Mouse (Mus musculus) neural tube, embryonic 14.5 days (tissue): Measurements from ENCODE around the gene Ank3. TPM values are rescaled to one million over a fixed set of nuclear protein-coding genes. Genes with fewer than 3 reads are reported as not detected.
A peak's percentile ranks its signal among the peaks of the same experiment; 100 is the strongest.

Experiments used
- ATAC-seq: fragments of 200-750 bp; cut with Nextera tagmentation; 2 replicates; pipeline ENCODE4 v1.8.0; 2017; ENCODE audit warnings: low read depth, mild to moderate bottlenecking, moderate TSS enrichment, moderate library complexity
- H3K27ac ChIP-seq: fragments of 300-500 bp; sonication (generic); 2 replicates; pipeline ENCODE4 v1.5.1; 2014; ENCODE audit warnings: low read depth, mild to moderate bottlenecking, control low read depth, low read length, moderate library complexity, mixed read lengths
- H3K27me3 ChIP-seq: fragments of 300-500 bp; sonication (generic); 2 replicates; pipeline ENCODE4 v1.6.1; 2014; ENCODE audit warnings: low read length; ENCODE audit not compliant: control insufficient read depth, insufficient read depth
- H3K36me3 ChIP-seq: fragments of 300-500 bp; sonication (generic); 2 replicates; pipeline ENCODE4 v1.6.1; 2014; ENCODE audit warnings: low read length, mixed read lengths; ENCODE audit not compliant: control insufficient read depth, insufficient read depth
- H3K4me1 ChIP-seq: fragments of 300-500 bp; sonication (generic); 2 replicates; pipeline ENCODE4 v1.6.1; 2014; ENCODE audit warnings: low read length; ENCODE audit not compliant: control insufficient read depth, insufficient read depth
- H3K4me2 ChIP-seq: fragments of 300-500 bp; sonication (generic); 2 replicates; pipeline ENCODE4 v1.6.1; 2014; ENCODE audit warnings: mild to moderate bottlenecking, low read depth, low read length, control low read depth
- H3K4me3 ChIP-seq: fragments of 300-500 bp; sonication (generic); 2 replicates; pipeline ENCODE4 v1.5.1; 2014; ENCODE audit warnings: low read depth, low read length, control low read depth, mixed read lengths
- H3K9ac ChIP-seq: fragments of 300-500 bp; sonication (generic); replicated peaks from 2 replicates; pipeline ENCODE4 v1.6.1; 2014; ENCODE audit warnings: low read depth, mild to moderate bottlenecking, control low read depth, low read length, mixed read lengths
- H3K9me3 ChIP-seq: fragments of 300-500 bp; sonication (generic); 2 replicates; pipeline ENCODE4 v1.6.1; 2016; ENCODE audit warnings: low read length; ENCODE audit not compliant: control insufficient read depth
- whole genome bisulfite sequencing: fragments of 180-500 bp; shearing (Covaris S2); extraction: QIAGEN DNeasy Blood & Tissue Kit; methylation state at CpG from one replicate; pipeline ENCODE4 v1.1.7; 2014; 5-methylcytosine and 5-hydroxymethylcytosine counted together
- polyA plus RNA-seq: library from polyadenylated mRNA; unstranded; fragments of >200 nt; fragmentation: Nextera tagmentation; extraction: Ambion mirVana; gene quantifications from 2 replicates; pipeline ENCODE4 v1.2.1, GENCODE M21; 2014

The Ank3 gene
- polyA plus RNA-seq, 1 experiment from 2014 or later = 198 TPM

DNA sequence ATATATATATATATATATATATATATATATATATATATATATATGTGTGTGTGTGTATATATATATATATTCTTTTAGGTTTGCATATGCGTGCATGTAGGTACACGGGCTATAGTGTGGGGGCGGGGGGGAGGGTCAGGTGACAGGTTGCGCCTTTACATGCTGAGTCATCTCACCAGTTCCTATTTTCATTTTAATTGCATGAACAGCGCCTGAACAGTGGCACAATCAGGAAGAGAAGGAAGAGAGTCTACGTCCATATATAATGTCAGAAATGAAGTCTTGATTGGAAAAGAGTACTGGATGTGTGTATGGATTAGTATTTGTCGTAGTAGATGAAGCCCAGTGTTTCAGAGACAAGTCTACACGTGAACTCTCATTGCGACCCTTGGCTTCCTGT lies 459.4 kb downstream of the Ank3 start:
- 87% methylated on average over 9 of the region's 9 CpGs for WGBS

DNA sequence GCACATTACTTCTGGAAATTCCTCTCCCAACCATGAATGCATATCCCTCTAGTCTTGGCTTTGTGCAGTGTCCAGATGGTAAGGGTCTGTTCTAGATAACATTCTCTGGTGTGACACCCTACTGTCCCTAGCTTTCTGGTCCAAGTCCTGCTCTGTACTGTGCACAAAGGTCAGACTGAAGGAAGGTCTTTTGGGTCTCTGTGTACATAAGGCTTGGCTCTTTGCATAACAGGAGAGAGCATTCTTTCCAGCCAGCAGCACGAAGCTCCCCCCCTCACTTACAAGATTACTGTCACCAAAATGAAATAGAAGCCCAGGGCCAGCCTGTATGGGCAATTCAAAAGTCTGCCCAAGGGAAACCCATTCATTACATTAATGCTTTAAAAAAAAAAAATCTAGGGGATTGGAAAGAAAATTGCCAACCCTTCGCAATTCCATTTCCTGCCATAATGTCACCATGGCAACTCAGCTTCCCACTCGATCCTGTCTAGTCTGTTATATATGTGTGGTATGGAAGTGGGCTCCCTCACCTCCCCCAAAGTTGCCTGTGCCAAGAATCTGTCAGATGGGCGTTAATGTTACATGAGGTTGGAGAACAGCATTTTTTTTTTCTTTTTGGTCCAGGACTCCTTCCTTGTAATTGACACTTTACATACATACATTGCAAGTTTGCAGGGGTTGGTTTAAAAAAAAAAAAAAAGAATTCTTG lies 460.5 kb downstream of the Ank3 start:
- Histone ChIP-seq H3K36me3 (no peaks in the 10 kb centered on the region), H3K4me1 (peaks cover 12% of the 10 kb centered on the region), H3K9ac (no peak overlapping the region), H3K9me3 (no peaks in the 10 kb centered on the region), H3K27me3 (no peaks in the 10 kb centered on the region), H3K4me3 (no peak overlapping the region), H3K4me2 (no peak overlapping the region; the same call in 1 of the 2 replicates), H3K27ac (peak overlapping the region; percentile 77)
- 11% methylated on average over 4 of the region's 4 CpGs for WGBS
- ATAC-seq = peak; percentile 86

More for the DNA sequence above, 459.4 kb downstream of the Ank3 start:
- Histone ChIP-seq H3K4me2 (no peak overlapping the region), H3K27ac (no peak overlapping the region; the same call in 1 of the 2 replicates), H3K9ac (no peak overlapping the region), H3K9me3 (no peaks in the 10 kb centered on the region), H3K36me3 (no peaks in the 10 kb centered on the region), H3K27me3 (no peaks in the 10 kb centered on the region), H3K4me3 (no peak overlapping the region), H3K4me1 (peaks cover 12% of the 10 kb centered on the region)
- ATAC-seq = no peak

GRCm38 (mm10) chr10:69859848-69860479 lies 461.4 kb downstream of the Ank3 start:
- no peak overlapping the region for H3K4me3 ChIP-seq
- no peaks in the 10 kb centered on the region for H3K36me3 ChIP-seq
- no peak overlapping the region for H3K9ac ChIP-seq
- no peak overlapping the region for H3K4me2 ChIP-seq
- H3K27me3 ChIP-seq = no peaks in the 10 kb centered on the region
- H3K27ac ChIP-seq = 0 out of 2 replicates have a peak overlapping the region, but pooled peaks have one; percentile 10
- H3K4me1 ChIP-seq = peaks cover 12% of the 10 kb centered on the region
- no peaks in the 10 kb centered on the region for H3K9me3 ChIP-seq
- no peak for ATAC-seq
- 81% methylated on average over 7 of the region's 7 CpGs for WGBS

- 65% methylated on average over 8 of the region's 8 CpGs for WGBS
- Histone ChIP-seq H3K9ac (no peak overlapping the region), H3K27ac (no peak overlapping the region), H3K4me1 (peaks cover 12% of the 10 kb centered on the region), H3K4me3 (no peak overlapping the region), H3K27me3 (no peaks in the 10 kb centered on the region), H3K4me2 (no peak overlapping the region), H3K9me3 (no peaks in the 10 kb centered on the region), H3K36me3 (no peaks in the 10 kb centered on the region)
- no peak for ATAC-seq
Measured at GRCm38 (mm10) chr10:69862829-69863228, 464.3 kb downstream of the Ank3 start.

DNA sequence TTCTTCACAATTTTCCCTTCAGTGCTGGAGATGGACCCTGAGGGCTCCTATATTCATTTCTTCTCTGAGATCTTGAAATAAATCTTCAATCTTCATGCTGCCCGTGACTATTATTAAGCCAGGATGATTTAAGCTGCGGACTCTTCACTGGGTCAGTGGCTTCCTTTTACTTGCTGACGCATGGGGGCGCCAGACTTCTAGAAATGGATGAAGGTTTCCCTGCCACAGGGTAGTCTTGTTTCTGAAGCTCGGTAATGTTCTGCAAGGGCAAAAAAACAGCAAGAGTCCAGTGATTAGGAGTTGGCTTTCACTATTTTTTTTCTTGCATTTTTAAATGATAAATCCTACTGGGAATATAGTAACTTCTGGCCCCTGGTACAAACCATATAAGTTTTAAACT lies 471.8 kb downstream of the Ank3 start:
- ATAC-seq = no peak
- no peak overlapping the region for H3K4me3 ChIP-seq
- WGBS = 8% methylated on average over 5 of the region's 5 CpGs

DNA sequence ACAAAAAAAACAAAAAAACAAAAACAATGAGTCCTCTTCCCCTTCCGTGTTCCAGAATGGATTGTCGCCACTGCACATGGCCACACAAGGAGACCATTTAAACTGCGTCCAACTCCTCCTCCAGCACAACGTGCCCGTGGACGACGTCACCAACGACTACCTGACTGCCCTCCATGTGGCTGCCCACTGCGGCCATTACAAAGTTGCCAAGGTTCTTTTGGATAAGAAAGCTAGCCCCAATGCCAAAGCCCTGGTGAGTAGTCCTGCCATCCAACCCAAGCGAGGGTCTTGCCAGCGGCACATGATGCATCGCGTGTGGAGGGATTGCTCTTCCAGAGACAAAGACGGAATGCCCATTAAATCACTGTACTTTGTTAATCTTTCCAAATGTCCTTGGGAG lies 472.4 kb downstream of the Ank3 start:
- peaks cover 20% of the 10 kb centered on the region; the same call in 1 of the 2 replicates for H3K36me3 ChIP-seq
- WGBS = 68% methylated on average over 14 of the region's 14 CpGs
- H3K9ac ChIP-seq = no peak overlapping the region
- H3K27me3 ChIP-seq = no peaks in the 10 kb centered on the region
- no peak overlapping the region; the same call in 1 of the 2 replicates for H3K27ac ChIP-seq
- peaks cover 5% of the 10 kb centered on the region; the same call in 1 of the 2 replicates for H3K4me1 ChIP-seq
- no peaks in the 10 kb centered on the region for H3K9me3 ChIP-seq
- ATAC-seq = no peak
- no peak overlapping the region for H3K4me2 ChIP-seq
- H3K4me3 ChIP-seq = no peak overlapping the region

More for the DNA sequence above, 471.8 kb downstream of the Ank3 start:
- Histone ChIP-seq H3K36me3 (peaks cover 16% of the 10 kb centered on the region; the same call in 1 of the 2 replicates), H3K27ac (peak overlapping the region; percentile 22; the same call in 1 of the 2 replicates), H3K4me1 (peaks cover 5% of the 10 kb centered on the region; the same call in 1 of the 2 replicates), H3K27me3 (no peaks in the 10 kb centered on the region), H3K9ac (no peak overlapping the region), H3K9me3 (no peaks in the 10 kb centered on the region), H3K4me2 (no peak overlapping the region)

- Histone ChIP-seq H3K27ac (no peak overlapping the region), H3K4me1 (peaks cover 5% of the 10 kb centered on the region; the same call in 1 of the 2 replicates), H3K27me3 (no peaks in the 10 kb centered on the region), H3K9ac (no peak overlapping the region), H3K36me3 (peaks cover 20% of the 10 kb centered on the region; the same call in 1 of the 2 replicates), H3K4me3 (no peak overlapping the region), H3K4me2 (no peak overlapping the region), H3K9me3 (no peaks in the 10 kb centered on the region)
- ATAC-seq = no peak
- WGBS = 61% methylated on average over 10 of the region's 10 CpGs
Measured at GRCm38 (mm10) chr10:69872182-69872741, 473.7 kb downstream of the Ank3 start.

DNA sequence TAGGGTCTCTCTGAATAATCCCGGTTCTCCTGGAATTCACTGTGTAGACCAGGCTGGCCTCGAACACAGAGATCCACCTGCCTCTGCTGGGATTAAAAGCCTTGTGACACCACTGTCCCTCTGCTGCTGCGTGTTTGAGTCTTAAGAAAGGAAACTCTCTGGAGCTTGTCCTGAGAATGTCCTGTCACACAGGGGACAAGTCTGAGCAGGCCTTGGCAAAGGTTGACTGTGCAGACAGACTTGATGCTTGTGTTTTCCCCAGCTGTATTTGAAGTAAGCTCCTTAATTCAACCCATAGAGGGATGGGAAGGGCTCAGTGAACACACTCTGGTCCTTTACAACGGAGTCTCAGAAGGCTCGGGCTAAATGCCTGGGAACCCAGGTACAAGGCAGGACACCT lies 474.3 kb downstream of the Ank3 start:
- peaks cover 20% of the 10 kb centered on the region; the same call in 1 of the 2 replicates for H3K36me3 ChIP-seq
- no peak overlapping the region for H3K9ac ChIP-seq
- H3K27ac ChIP-seq = no peak overlapping the region
- H3K27me3 ChIP-seq = no peaks in the 10 kb centered on the region
- no peak for ATAC-seq
- 83% methylated on average over 5 of the region's 5 CpGs for WGBS
- no peak overlapping the region for H3K4me3 ChIP-seq
- H3K4me1 ChIP-seq = peaks cover 5% of the 10 kb centered on the region; the same call in 1 of the 2 replicates
- H3K4me2 ChIP-seq = no peak overlapping the region
- H3K9me3 ChIP-seq = no peaks in the 10 kb centered on the region

GRCm38 (mm10) chr10:69874806-69875205 lies 476.2 kb downstream of the Ank3 start:
- ATAC-seq = no peak
- Histone ChIP-seq H3K4me1 (peaks cover 4% of the 10 kb centered on the region; the same call in 1 of the 2 replicates), H3K4me2 (no peak overlapping the region), H3K27ac (no peak overlapping the region), H3K4me3 (no peak overlapping the region), H3K9me3 (no peaks in the 10 kb centered on the region), H3K27me3 (no peaks in the 10 kb centered on the region), H3K9ac (no peak overlapping the region), H3K36me3 (peaks cover 18% of the 10 kb centered on the region; the same call in 1 of the 2 replicates)
- WGBS = 69% methylated on average over 14 of the region's 14 CpGs
